In the genomic region with DNA sequence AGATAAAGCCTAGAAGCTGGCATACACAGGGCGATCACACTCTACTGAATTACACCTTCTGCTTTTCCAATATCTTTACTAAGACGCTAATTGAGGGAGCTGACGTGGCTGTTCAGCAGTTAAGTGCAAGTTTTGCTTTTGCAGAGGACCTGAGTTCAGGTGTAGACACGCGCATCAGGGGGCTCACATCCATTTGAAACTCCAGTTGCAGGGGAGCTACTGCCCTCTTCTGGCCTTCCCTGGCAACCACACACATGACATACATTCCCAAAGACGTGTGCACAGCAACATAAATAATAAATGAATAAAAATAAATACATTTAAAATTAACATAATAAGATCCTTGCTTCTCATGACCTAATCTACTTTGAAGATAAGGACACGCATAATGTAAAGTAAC, we compare ENCODE assay signal across 13 mouse cellular contexts. TPM values are rescaled to one million over a fixed set of nuclear protein-coding genes. Genes with fewer than 3 reads are reported as not detected.
A peak's percentile ranks its signal among the peaks of the same experiment; 100 is the strongest.
DNase-seq lines count a peak whose midpoint lies in the region; ATAC-seq and TF ChIP-seq lines count a peak whose summit lies in the region.
"Had no signal": no experiment of that assay in that cellular context is flagged by ENCODE, and none has a peak within 500 bp of the region (broad histone marks: within the 10 kb centered on the region; RNA-seq: fewer than 3 reads in every experiment).

No protein-coding gene starts in this region.

- H3K9me3 ChIP-seq in lung, postnatal 0 days (ENCODE audit: low read length) = no peaks in the 10 kb centered on the region
- H3K9me3 ChIP-seq: embryonic facial prominence, embryonic 15.5 days; neural tube, embryonic 13.5 days had no signal

- no peak for ATAC-seq in lung, postnatal 0 days
- ATAC-seq: hindbrain, embryonic 16.5 days had no signal

- H3K27ac ChIP-seq in lung, postnatal 0 days (ENCODE audit: low read length) = no peak overlapping the region
- H3K27ac ChIP-seq: embryonic facial prominence, embryonic 15.5 days; macrophage; neural tube, embryonic 13.5 days had no signal

- no peak overlapping the region for H3K4me2 ChIP-seq in lung, postnatal 0 days (replicated peaks; ENCODE audit: low read depth, low read length)
- H3K4me2 ChIP-seq: embryonic facial prominence, embryonic 15.5 days; neural tube, embryonic 13.5 days had no signal

- no peak for TF ChIP-seq POLR2A in brain, embryonic 14.5 days (IDR thresholded peaks at IDR 0.05; ENCODE audit: borderline replicate concordance, extremely low read depth, insufficient read depth, insufficient read length, poor library complexity, severe bottlenecking)

- no peak for TF ChIP-seq EP300 in lung, postnatal 0 days (IDR thresholded peaks at IDR 0.05)

- TF ChIP-seq CTCF in lung, postnatal 0 days (IDR thresholded peaks at IDR 0.05) = peak; percentile 52
- TF ChIP-seq CTCF in brain, embryonic 14.5 days (IDR thresholded peaks at IDR 0.05; ENCODE audit: borderline replicate concordance, extremely low read depth, insufficient read depth, insufficient read length) = peak; percentile 31; the same call in 1 of the 2 replicates

- no peaks in the 10 kb centered on the region for H3K27me3 ChIP-seq in lung, postnatal 0 days (replicated peaks; ENCODE audit: insufficient read depth, low read length)
- H3K27me3 ChIP-seq: embryonic facial prominence, embryonic 15.5 days; neural tube, embryonic 13.5 days had no signal

- no peak overlapping the region for H3K4me3 ChIP-seq in lung, postnatal 0 days (ENCODE audit: low read depth, low read length)
- H3K4me3 ChIP-seq: embryonic facial prominence, embryonic 15.5 days; neural tube, embryonic 13.5 days had no signal

- WGBS in lung, postnatal 0 days = 89% methylated on average over 7 of the region's 7 CpGs

- H3K9ac ChIP-seq in lung, postnatal 0 days (replicated peaks; ENCODE audit: low read depth) = no peak overlapping the region
- H3K9ac ChIP-seq: embryonic facial prominence, embryonic 15.5 days; neural tube, embryonic 13.5 days had no signal

- no peaks in the 10 kb centered on the region for H3K4me1 ChIP-seq in lung, postnatal 0 days (ENCODE audit: insufficient read depth, low read depth, low read length)
- H3K4me1 ChIP-seq: embryonic facial prominence, embryonic 15.5 days; neural tube, embryonic 13.5 days had no signal

- DNase-seq in cerebellum, postnatal 10 days = peak; percentile 20 to 28
- no peak for DNase-seq in cerebellum, adult 11-12 months
- no peak for DNase-seq in lung, postnatal 0 days (ENCODE audit: low spot score)
- no peak for DNase-seq in lung, postnatal 25 days (ENCODE audit: low spot score)
- DNase-seq in brain, embryonic 14.5 days (ENCODE audit: low read depth) = peak; percentile 10
- DNase-seq in thymus, postnatal 0 days (ENCODE audit: low spot score) = peak; percentile 28
- no peak for DNase-seq in adrenal gland, postnatal 36 days
- no peak for DNase-seq in left cerebral cortex, adult 18-20 months (ENCODE audit: low spot score in 2 of 2)
- DNase-seq: gastrocnemius, postnatal 14 days had no signal

- no peaks in the 10 kb centered on the region for H3K36me3 ChIP-seq in lung, postnatal 0 days (ENCODE audit: insufficient read depth, low read length)
- H3K36me3 ChIP-seq: embryonic facial prominence, embryonic 15.5 days; neural tube, embryonic 13.5 days had no signal

RNA-seq across cellular contexts. Expression of a gene that starts 2.5 kb away (rescaled TPM):
- polyA plus RNA-seq in lung, postnatal 0 days (2015; fragmentation: Nextera tagmentation; extraction: Ambion mirVana) = 27.2 and 29.4 TPM in 2 replicates
- 7.0 and 7.4 TPM in 2 replicates for polyA plus RNA-seq in brain, embryonic 14.5 days (2012; rRNA removed)
- 29.6 and 30.5 TPM in 2 replicates for polyA plus RNA-seq in thymus, postnatal 0 days (2015; fragmentation: Nextera tagmentation; extraction: Ambion mirVana)
- total RNA-seq in adrenal gland, postnatal 36 days (2021) = 10 to 100 TPM; 24.0 to 32.7 TPM
- 10 to 100 TPM; 24.5 to 26.8 TPM for total RNA-seq in left cerebral cortex, adult 18-20 months (2021)

Comparison
In these comparisons a context has a peak if more than half of its experiments do, and no peak if none do; other contexts are left out.
1. DNase-seq: peak in cerebellum, postnatal 10 days (2 of 2), brain, embryonic 14.5 days (single experiment) and thymus, postnatal 0 days (single experiment); none in cerebellum, adult 11-12 months (single experiment), lung, postnatal 0 days (single experiment), lung, postnatal 25 days (single experiment), adrenal gland, postnatal 36 days (0 of 2) and left cerebral cortex, adult 18-20 months (0 of 2).